Mouse (Mus musculus) small intestine, adult 2 months (tissue): Measurements from ENCODE around the gene AU040320. TPM values are rescaled to one million over a fixed set of nuclear protein-coding genes. Genes with fewer than 3 reads are reported as not detected.

Source experiments
- H3K27ac ChIP-seq: fragments of 200-500 bp; 2 replicates; pipeline ENCODE4 v1.5.1; 2012; ENCODE audit warnings: low read depth, low read length, control low read depth, inconsistent platforms; ENCODE audit not compliant: insufficient read depth
- H3K27me3 ChIP-seq: fragments of 200-500 bp; 2 replicates; pipeline ENCODE4 v1.6.1; 2012; ENCODE audit warnings: mild to moderate bottlenecking, moderate library complexity, low read length, inconsistent platforms; ENCODE audit not compliant: control insufficient read depth, insufficient read depth
- H3K36me3 ChIP-seq: fragments of 200-500 bp; 2 replicates; pipeline ENCODE4 v1.6.1; 2012; ENCODE audit warnings: mild to moderate bottlenecking, low read length, control low read depth, inconsistent platforms; ENCODE audit not compliant: control insufficient read depth, insufficient read depth
- H3K4me1 ChIP-seq: fragments of 200-500 bp; 2 replicates; pipeline ENCODE4 v1.6.1; 2012; ENCODE audit warnings: low read length, inconsistent platforms, mixed read lengths; ENCODE audit not compliant: control insufficient read depth, insufficient read depth, insufficient read length
- H3K4me3 ChIP-seq: fragments of 200-500 bp; 2 replicates; pipeline ENCODE4 v1.5.1; 2012; ENCODE audit warnings: low read depth, mild to moderate bottlenecking, control low read depth, inconsistent platforms, low read length, moderate library complexity
- CTCF ChIP-seq: fragments of 200-500 bp; IDR thresholded peaks from 2 replicates; pipeline ENCODE4 v1.5.1; 2012; ENCODE audit warnings: low read depth, mild to moderate bottlenecking, control low read depth, inconsistent platforms, low read length, moderate library complexity, mixed read lengths; ENCODE audit not compliant: insufficient replicate concordance, insufficient read length; ENCODE audit errors: extremely low read depth
- POLR2A ChIP-seq: fragments of 200-500 bp; IDR thresholded peaks from 2 replicates; pipeline ENCODE4 v1.6.1; 2012; ENCODE audit warnings: low read depth, mild to moderate bottlenecking, control low read depth, inconsistent platforms, low read length, moderate library complexity
- WGBS: fragments of 180-500 bp; shearing (Covaris S2); methylation state at CpG from one replicate; pipeline ENCODE4 v1.1.7; 2018; 5-methylcytosine and 5-hydroxymethylcytosine counted together
- polyA plus RNA-seq: library from polyadenylated mRNA; depleted of rRNA; stranded (reverse); fragments of >200 nt; gene quantifications from 2 replicates; pipeline ENCODE4 v1.2.3, GENCODE M21; 2012

Gene AU040320
- polyA plus RNA-seq, 1 experiment: 182 TPM

DNA sequence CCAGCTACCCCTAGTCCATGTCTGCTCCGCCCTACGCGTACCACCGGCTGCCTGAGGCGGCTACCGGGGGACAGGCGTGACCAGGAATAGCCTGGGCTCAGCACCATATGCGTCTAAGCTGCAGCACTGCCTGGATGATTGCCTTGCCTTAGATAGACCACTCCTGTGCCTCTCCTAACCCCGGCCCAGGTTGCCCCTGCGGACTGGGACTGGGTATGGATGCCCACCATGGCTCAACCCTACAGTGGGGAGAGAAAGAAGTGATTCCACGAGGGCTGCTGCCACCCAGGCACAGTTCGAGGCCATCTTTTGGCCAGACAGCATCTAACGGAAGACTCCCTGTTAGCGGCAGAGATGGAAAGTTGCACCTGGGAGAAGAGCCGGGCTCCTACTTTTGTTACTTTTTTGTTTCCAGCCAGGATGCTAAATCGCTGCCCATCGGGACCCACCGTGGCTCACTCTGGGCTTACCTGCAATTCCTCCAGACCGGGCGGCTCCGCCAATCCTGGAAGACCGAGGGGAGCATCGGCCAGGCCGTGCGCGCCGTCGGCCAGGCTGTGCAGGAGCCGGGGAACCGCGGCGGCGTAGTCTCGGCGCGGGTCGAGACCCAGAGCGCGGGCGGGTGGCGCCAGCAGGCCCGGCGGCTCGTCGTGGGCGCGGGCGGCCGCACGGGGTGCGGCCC, 18.5 kb upstream of the AU040320 start:
- 6% methylated on average over 51 of the region's 51 CpGs for WGBS
- H3K4me3 ChIP-seq: peak overlapping the region; percentile 26; the same call in 1 of the 2 replicates
- H3K4me1 ChIP-seq: peaks cover 8% of the 10 kb centered on the region
- no peak overlapping the region for H3K27ac ChIP-seq
- no peaks in the 10 kb centered on the region for H3K36me3 ChIP-seq
- TF ChIP-seq CTCF (no peak), POLR2A (no peak)
- H3K27me3 ChIP-seq: peaks cover 55% of the 10 kb centered on the region

DNA sequence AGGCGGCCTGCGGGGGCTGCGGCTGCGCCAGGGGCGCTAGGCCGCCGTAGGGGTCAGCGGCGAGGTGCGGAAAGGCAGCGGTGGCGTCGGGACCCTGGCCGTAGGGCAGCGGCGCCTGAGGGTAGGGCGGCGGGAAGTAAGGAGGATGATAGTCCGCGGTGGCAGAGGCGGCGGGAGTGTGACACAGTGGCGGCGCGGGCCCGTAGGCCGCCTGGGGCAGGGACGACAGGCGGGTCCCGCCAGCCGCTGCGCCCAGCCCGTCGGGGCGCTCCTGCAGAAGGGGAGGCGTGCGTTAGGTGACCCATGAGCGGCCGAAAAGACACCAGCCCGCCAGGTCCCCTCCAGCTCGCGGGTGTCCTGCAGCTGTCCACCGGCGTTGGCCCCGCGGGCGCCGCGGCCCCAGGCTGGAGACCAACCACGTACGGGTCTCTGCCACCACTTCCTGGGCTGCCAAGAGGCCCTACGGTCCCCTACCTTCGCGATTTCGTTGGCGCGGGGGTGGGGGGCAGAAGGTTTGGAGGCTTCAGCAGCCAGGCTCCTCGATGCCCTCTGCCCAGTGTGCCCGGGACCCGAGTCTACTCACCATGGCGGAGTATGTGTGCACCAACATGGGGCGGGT, 17.9 kb upstream of the AU040320 start:
- TF ChIP-seq CTCF (no peak), POLR2A (no peak)
- no peaks in the 10 kb centered on the region for H3K36me3 ChIP-seq
- H3K27ac ChIP-seq: no peak overlapping the region
- WGBS: 2% methylated on average over 62 of the region's 62 CpGs
- H3K4me1 ChIP-seq: peaks cover 8% of the 10 kb centered on the region
- peak overlapping the region; percentile 26 for H3K4me3 ChIP-seq
- H3K27me3 ChIP-seq: peaks cover 55% of the 10 kb centered on the region

DNA sequence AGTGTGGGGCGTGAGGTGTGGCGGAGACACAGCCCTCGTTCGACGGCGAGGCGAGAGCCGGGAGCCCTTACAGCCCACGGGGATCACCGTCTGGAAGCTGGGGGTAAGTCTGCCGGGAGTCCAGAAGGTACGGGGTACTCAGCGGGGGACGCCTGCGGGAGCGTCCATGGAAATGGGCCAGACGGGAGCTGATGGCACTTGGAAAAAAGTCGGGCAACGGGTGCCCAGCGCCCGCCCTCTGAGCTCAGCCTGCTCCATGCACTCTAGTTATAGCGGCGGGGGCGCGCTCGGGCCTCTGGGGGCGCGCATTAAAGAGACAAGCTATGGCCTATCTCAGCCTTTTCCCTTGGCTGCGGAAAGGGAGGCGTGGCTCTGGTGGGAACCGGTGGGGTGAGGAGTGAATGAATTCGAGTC, 17.3 kb upstream of the AU040320 start, which contains the start of gene Tfap2e:
Gene Tfap2e, minus strand, starts transcription at position 240 of the 414 bp plus-strand sequence.
- no peaks in the 10 kb centered on the region for H3K36me3 ChIP-seq
- H3K4me3 ChIP-seq: peak within 1 kb of the TSS; percentile 26
- peaks cover 51% of the 10 kb centered on the region for H3K27me3 ChIP-seq
- peaks cover 8% of the 10 kb centered on the region for H3K4me1 ChIP-seq
- 2% methylated on average over 32 of the region's 32 CpGs for whole genome bisulfite sequencing
- H3K27ac ChIP-seq: no peak within 1 kb of the TSS
- TF ChIP-seq CTCF (no peak), POLR2A (no peak)

DNA sequence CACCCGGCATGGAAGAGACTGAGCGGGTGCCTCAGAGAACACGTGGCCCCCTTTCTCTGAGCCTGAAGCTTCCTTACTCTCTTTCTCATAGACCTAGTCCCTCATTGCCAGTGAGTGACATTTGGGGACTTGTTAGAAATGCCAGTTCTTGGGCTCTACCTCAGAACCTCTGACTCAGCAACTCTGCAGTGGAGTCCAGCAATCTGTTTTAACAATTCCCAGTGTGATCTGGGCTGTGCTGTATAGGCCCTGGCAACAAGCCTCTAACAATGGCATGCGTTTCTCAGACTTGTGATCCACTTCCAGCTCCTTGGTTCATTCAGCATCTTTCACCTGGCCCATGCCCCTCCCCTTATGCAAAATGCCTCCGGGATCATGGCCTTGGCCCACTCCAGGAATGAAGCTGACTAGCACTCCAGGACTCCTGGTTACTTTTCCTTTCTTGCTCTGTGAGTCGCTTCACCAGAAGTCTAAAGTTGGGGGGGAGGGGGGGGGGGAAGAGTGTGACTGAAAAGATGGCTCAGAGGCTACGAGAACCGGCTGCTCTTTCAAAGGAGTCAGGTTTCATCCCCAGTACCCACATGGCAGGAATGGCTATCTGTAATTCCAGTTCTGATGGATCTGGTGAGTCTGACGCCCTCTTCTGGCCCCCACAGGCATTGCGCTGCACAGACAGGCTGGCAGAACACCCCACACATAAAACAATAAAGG, 13.2 kb upstream of the AU040320 start:
- Histone ChIP-seq H3K27ac (no peak overlapping the region), H3K36me3 (peaks cover 8% of the 10 kb centered on the region), H3K27me3 (peaks cover 14% of the 10 kb centered on the region), H3K4me1 (peaks cover 8% of the 10 kb centered on the region), H3K4me3 (no peak overlapping the region)
- TF ChIP-seq POLR2A (no peak), CTCF (peak; percentile 28; the same call in 1 of the 2 replicates)
- WGBS: 41% methylated on average over 10 of the region's 10 CpGs

DNA sequence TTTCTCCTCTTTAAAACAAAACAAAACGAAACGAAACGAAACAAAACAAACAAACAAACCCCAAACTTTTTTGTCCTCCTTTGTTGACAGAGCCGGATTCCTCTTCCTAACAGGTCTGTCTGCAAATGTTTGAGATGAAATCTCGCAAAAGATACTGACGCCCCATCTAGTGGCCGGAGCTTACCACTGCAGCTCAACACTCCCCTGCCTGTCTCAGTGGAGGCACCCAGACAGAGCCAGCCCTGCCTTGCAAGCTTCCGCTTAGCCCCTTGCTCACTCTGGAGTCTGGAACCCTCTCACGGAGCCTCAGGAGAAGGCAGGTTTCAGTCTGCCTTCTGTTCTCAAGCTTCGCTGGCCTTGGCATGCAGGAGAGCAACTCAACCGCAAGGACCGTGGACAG, 11.9 kb upstream of the AU040320 start:
- H3K36me3 ChIP-seq: peaks cover 17% of the 10 kb centered on the region
- H3K4me1 ChIP-seq: no peaks in the 10 kb centered on the region
- no peak overlapping the region for H3K27ac ChIP-seq
- TF ChIP-seq POLR2A (no peak), CTCF (peak; percentile 78; the same call in 1 of the 2 replicates)
- 7% methylated on average over 12 of the region's 12 CpGs for WGBS
- no peak overlapping the region for H3K4me3 ChIP-seq
- H3K27me3 ChIP-seq: peaks cover 1% of the 10 kb centered on the region; the same call in 1 of the 2 replicates

DNA sequence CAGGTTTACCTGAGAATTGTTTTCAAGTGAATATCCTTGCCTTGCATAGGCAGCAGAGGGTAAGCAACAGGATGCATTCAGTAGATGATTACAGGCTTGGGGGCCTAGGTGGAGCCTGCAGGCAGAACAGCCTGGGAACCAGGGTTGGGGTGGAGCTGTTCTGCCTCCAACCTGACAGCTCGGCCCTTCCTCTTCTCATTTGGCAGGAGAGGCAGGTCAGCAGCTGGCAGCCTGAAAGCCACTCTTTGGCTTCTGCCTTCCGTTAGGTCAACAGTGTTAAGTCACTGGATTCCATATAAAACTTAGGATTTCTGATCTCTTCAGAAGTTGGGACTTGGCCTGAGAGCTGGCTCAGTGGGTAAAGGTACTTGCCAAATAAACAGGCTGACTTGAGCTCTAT, 10.4 kb upstream of the AU040320 start:
- Histone ChIP-seq H3K4me3 (no peak overlapping the region), H3K36me3 (peaks cover 27% of the 10 kb centered on the region), H3K4me1 (no peaks in the 10 kb centered on the region), H3K27me3 (no peaks in the 10 kb centered on the region; the same call in 1 of the 2 replicates), H3K27ac (no peak overlapping the region)
- no peak for TF ChIP-seq CTCF
- TF ChIP-seq POLR2A: no peak
- WGBS: 45% methylated on average over 2 of the region's 2 CpGs

DNA sequence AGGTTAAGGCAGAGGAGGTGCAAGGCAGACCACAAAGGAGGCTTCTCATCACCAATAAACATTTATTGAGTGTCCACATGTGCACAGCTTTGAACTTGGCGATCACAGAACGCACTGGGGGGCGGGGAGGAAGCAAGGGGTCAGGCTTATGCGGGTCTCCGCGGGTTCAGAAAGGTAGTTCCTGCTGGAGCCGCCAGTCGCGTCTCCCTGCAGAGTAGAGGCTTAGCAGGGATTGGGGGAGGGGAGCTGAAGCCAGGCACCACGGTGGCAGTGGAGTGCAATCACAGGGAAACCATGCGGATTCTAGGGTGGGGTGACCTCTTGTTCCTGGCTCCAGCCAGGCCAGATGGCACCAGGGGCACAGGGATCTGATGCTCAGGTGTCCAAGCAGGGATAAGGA, 9.6 kb upstream of the AU040320 start:
- Histone ChIP-seq H3K4me1 (no peaks in the 10 kb centered on the region), H3K27ac (no peak overlapping the region), H3K4me3 (no peak overlapping the region), H3K36me3 (peaks cover 31% of the 10 kb centered on the region), H3K27me3 (no peaks in the 10 kb centered on the region; the same call in 1 of the 2 replicates)
- WGBS: 59% methylated on average over 11 of the region's 11 CpGs
- TF ChIP-seq POLR2A (no peak), CTCF (no peak)
